Mouse (Mus musculus): ENCODE data around the gene 2410015M20Rik. TPM values are rescaled to one million over a fixed set of nuclear protein-coding genes. Genes with fewer than 3 reads are reported as not detected.

The 2410015M20Rik gene
- polyA plus RNA-seq, 1 experiment from 2014 or later = 179 TPM

- H3K4me1 ChIP-seq (replicated peaks; ENCODE audit: control insufficient read depth, insufficient read depth, low read length) = peaks cover 53% of the 10 kb centered on the region
- peaks cover 15% of the 10 kb centered on the region for H3K36me3 ChIP-seq (ENCODE audit: control insufficient read depth, insufficient read depth)
- peak within 1 kb of the TSS; percentile 86 for H3K9ac ChIP-seq (replicated peaks; ENCODE audit: low read depth, low read length)
- peak within 1 kb of the TSS; percentile 95 for H3K27ac ChIP-seq (ENCODE audit: low read length)
- under 1% methylated on average over 90 of the region's 101 CpGs for WGBS
- H3K4me2 ChIP-seq (ENCODE audit: low read length) = peak within 1 kb of the TSS; percentile 98
- peak; percentile 96 for ATAC-seq
- no peaks in the 10 kb centered on the region for H3K27me3 ChIP-seq (replicated peaks; ENCODE audit: control insufficient read depth, insufficient read depth, low read length)
- H3K4me3 ChIP-seq (replicated peaks; ENCODE audit: low read length) = peak within 1 kb of the TSS; percentile 87
- H3K9me3 ChIP-seq (ENCODE audit: control insufficient read depth, low read length) = no peaks in the 10 kb centered on the region
These were observed 25.1 kb downstream of the 2410015M20Rik start, which contains the start of the genes Safb2 and Safb for GRCm38 (mm10) chr17:56584257-56585130. Safb2 (minus strand) TSS chr17:56584585. Safb (plus strand) TSS chr17:56584825.

DNA sequence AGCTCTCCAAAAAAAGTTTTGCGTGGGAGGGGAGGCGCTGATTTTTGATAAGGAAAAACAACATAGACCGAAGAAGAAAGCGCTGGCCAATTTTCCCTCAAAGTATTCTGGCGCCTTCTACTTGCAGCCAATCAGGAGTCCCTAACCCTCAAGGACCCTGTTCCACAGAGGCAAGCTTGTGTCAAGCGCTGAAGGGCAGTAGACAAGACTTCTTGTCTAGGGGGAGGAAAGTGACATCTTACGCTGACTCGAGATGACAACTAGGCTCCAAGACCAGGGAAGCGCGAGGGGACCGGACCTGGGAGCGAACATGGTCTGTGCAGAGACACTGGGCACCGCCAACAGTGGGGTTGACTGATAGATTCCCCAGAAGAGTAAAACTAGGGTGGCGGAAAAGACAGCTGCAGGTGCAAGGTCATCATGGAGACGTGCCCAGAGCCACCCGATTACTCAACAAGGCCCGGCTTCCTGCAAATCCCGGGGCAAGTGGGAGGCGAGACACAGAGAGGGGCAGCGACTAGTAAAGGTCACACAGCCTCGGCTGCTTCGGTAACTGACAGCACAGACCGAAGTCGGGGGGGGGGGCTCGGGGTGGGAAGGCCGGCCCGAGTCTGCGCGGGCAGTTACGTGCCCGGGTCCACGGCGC, 25.8 kb downstream of the 2410015M20Rik start:
- peaks cover 9% of the 10 kb centered on the region for H3K36me3 ChIP-seq (ENCODE audit: control insufficient read depth, insufficient read depth)
- H3K4me3 ChIP-seq (replicated peaks; ENCODE audit: low read length) = peak overlapping the region; percentile 87
- 4% methylated on average over 31 of the region's 33 CpGs for WGBS
- no peak for ATAC-seq
- H3K4me2 ChIP-seq (ENCODE audit: low read length) = peak overlapping the region; percentile 96
- H3K27me3 ChIP-seq (replicated peaks; ENCODE audit: control insufficient read depth, insufficient read depth, low read length) = no peaks in the 10 kb centered on the region
- H3K27ac ChIP-seq (ENCODE audit: low read length) = peak overlapping the region; percentile 95
- H3K9ac ChIP-seq (replicated peaks; ENCODE audit: low read depth, low read length) = peak overlapping the region; percentile 86
- no peaks in the 10 kb centered on the region for H3K9me3 ChIP-seq (ENCODE audit: control insufficient read depth, low read length)
- H3K4me1 ChIP-seq (replicated peaks; ENCODE audit: control insufficient read depth, insufficient read depth, low read length) = peaks cover 50% of the 10 kb centered on the region

- peak overlapping the region; percentile 87 for H3K4me3 ChIP-seq (replicated peaks; ENCODE audit: low read length)
- no peaks in the 10 kb centered on the region for H3K27me3 ChIP-seq (replicated peaks; ENCODE audit: control insufficient read depth, insufficient read depth, low read length)
- H3K27ac ChIP-seq (ENCODE audit: low read length) = no peak overlapping the region
- WGBS = 60% methylated on average over 1 of the region's 1 CpGs
- H3K4me2 ChIP-seq (ENCODE audit: low read length) = peak overlapping the region; percentile 96
- peaks cover 12% of the 10 kb centered on the region for H3K36me3 ChIP-seq (ENCODE audit: control insufficient read depth, insufficient read depth)
- peak overlapping the region; percentile 86 for H3K9ac ChIP-seq (replicated peaks; ENCODE audit: low read depth, low read length)
- no peak for ATAC-seq
- peaks cover 48% of the 10 kb centered on the region for H3K4me1 ChIP-seq (replicated peaks; ENCODE audit: control insufficient read depth, insufficient read depth, low read length)
- H3K9me3 ChIP-seq (ENCODE audit: control insufficient read depth, low read length) = no peaks in the 10 kb centered on the region
These were observed 26.5 kb downstream of the 2410015M20Rik start for GRCm38 (mm10) chr17:56583071-56583470.

- no peak for ATAC-seq
- no peak overlapping the region for H3K27ac ChIP-seq (ENCODE audit: low read length)
- H3K4me2 ChIP-seq (ENCODE audit: low read length) = no peak overlapping the region
- H3K36me3 ChIP-seq (ENCODE audit: control insufficient read depth, insufficient read depth) = peaks cover 59% of the 10 kb centered on the region
- H3K4me3 ChIP-seq (replicated peaks; ENCODE audit: low read length) = no peak overlapping the region
- H3K9me3 ChIP-seq (ENCODE audit: control insufficient read depth, low read length) = no peaks in the 10 kb centered on the region
- 93% methylated on average over 3 of the region's 3 CpGs for WGBS
- H3K4me1 ChIP-seq (replicated peaks; ENCODE audit: control insufficient read depth, insufficient read depth, low read length) = no peaks in the 10 kb centered on the region
- H3K9ac ChIP-seq (replicated peaks; ENCODE audit: low read depth, low read length) = no peak overlapping the region
- H3K27me3 ChIP-seq (replicated peaks; ENCODE audit: control insufficient read depth, insufficient read depth, low read length) = no peaks in the 10 kb centered on the region
These were observed 36.6 kb downstream of the 2410015M20Rik start for GRCm38 (mm10) chr17:56572939-56573338.

- no peaks in the 10 kb centered on the region for H3K27me3 ChIP-seq (replicated peaks; ENCODE audit: control insufficient read depth, insufficient read depth, low read length)
- peaks cover 56% of the 10 kb centered on the region for H3K36me3 ChIP-seq (ENCODE audit: control insufficient read depth, insufficient read depth)
- WGBS = 16% methylated on average over 1 of the region's 1 CpGs
- H3K4me1 ChIP-seq (replicated peaks; ENCODE audit: control insufficient read depth, insufficient read depth, low read length) = no peaks in the 10 kb centered on the region
- H3K9me3 ChIP-seq (ENCODE audit: control insufficient read depth, low read length) = no peaks in the 10 kb centered on the region
- no peak overlapping the region for H3K4me2 ChIP-seq (ENCODE audit: low read length)
- no peak overlapping the region for H3K27ac ChIP-seq (ENCODE audit: low read length)
- H3K4me3 ChIP-seq (replicated peaks; ENCODE audit: low read length) = no peak overlapping the region
- H3K9ac ChIP-seq (replicated peaks; ENCODE audit: low read depth, low read length) = no peak overlapping the region
- ATAC-seq = no peak
These were observed 37.4 kb downstream of the 2410015M20Rik start for GRCm38 (mm10) chr17:56572154-56572553.

DNA sequence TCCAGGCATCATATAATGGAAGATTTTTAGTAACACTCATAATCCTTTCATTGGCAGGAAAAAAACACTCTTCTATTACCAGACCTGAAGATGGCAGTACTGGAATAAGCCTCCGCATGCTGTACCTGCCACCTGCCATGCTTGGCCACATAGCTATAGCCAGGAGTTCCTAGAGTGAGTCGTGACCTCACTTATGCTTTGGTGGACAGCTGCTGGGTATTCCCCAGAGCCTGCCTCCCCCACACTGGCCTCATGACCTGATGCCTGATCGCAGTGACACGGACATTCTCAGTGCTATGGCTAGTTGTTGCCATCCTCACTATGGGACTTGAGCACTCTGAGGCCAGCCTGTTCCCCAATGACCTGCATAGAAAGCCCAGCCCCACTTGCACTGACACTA, 39.3 kb downstream of the 2410015M20Rik start:
- ATAC-seq = no peak
- no peak overlapping the region for H3K4me3 ChIP-seq (replicated peaks; ENCODE audit: low read length)
- no peak overlapping the region for H3K9ac ChIP-seq (replicated peaks; ENCODE audit: low read depth, low read length)
- no peaks in the 10 kb centered on the region for H3K9me3 ChIP-seq (ENCODE audit: control insufficient read depth, low read length)
- H3K27me3 ChIP-seq (replicated peaks; ENCODE audit: control insufficient read depth, insufficient read depth, low read length) = no peaks in the 10 kb centered on the region
- no peak overlapping the region for H3K4me2 ChIP-seq (ENCODE audit: low read length)
- H3K4me1 ChIP-seq (replicated peaks; ENCODE audit: control insufficient read depth, insufficient read depth, low read length) = no peaks in the 10 kb centered on the region
- 96% methylated on average over 4 of the region's 4 CpGs for WGBS
- H3K36me3 ChIP-seq (ENCODE audit: control insufficient read depth, insufficient read depth) = peaks cover 61% of the 10 kb centered on the region
- no peak overlapping the region for H3K27ac ChIP-seq (ENCODE audit: low read length)

DNA sequence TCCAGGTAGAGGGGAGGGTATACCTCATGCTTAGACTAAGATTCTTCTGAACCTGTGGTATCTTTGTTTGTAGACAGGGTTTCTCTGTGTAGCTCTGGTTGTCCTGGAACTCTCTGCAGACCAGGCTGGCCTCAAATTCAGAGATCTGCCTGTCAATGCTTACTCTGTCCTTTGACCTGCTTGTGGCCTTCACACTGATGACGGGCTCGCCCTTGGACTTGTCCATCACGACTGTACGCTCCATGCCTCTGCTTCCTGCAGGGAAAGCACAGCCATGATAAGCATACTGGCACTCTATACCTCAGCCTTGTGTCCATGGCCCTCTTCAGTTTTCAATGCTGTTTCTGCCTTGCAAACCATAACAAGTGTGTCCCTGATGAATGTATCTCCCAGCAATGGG, 42.2 kb downstream of the 2410015M20Rik start:
- H3K4me3 ChIP-seq (replicated peaks; ENCODE audit: low read length) = no peak overlapping the region
- no peak overlapping the region for H3K4me2 ChIP-seq (ENCODE audit: low read length)
- no peak for ATAC-seq
- 86% methylated on average over 4 of the region's 4 CpGs for WGBS
- H3K9ac ChIP-seq (replicated peaks; ENCODE audit: low read depth, low read length) = no peak overlapping the region
- H3K4me1 ChIP-seq (replicated peaks; ENCODE audit: control insufficient read depth, insufficient read depth, low read length) = no peaks in the 10 kb centered on the region
- H3K27me3 ChIP-seq (replicated peaks; ENCODE audit: control insufficient read depth, insufficient read depth, low read length) = no peaks in the 10 kb centered on the region
- H3K27ac ChIP-seq (ENCODE audit: low read length) = no peak overlapping the region
- H3K9me3 ChIP-seq (ENCODE audit: control insufficient read depth, low read length) = no peaks in the 10 kb centered on the region
- peaks cover 63% of the 10 kb centered on the region for H3K36me3 ChIP-seq (ENCODE audit: control insufficient read depth, insufficient read depth)

- no peak overlapping the region for H3K9ac ChIP-seq (replicated peaks; ENCODE audit: low read depth, low read length)
- WGBS = 96% methylated on average over 5 of the region's 5 CpGs
- no peaks in the 10 kb centered on the region for H3K9me3 ChIP-seq (ENCODE audit: control insufficient read depth, low read length)
- H3K4me3 ChIP-seq (replicated peaks; ENCODE audit: low read length) = no peak overlapping the region
- no peak overlapping the region for H3K27ac ChIP-seq (ENCODE audit: low read length)
- H3K4me2 ChIP-seq (ENCODE audit: low read length) = no peak overlapping the region
- H3K36me3 ChIP-seq (ENCODE audit: control insufficient read depth, insufficient read depth) = peaks cover 65% of the 10 kb centered on the region
- no peaks in the 10 kb centered on the region for H3K27me3 ChIP-seq (replicated peaks; ENCODE audit: control insufficient read depth, insufficient read depth, low read length)
- no peak for ATAC-seq
- H3K4me1 ChIP-seq (replicated peaks; ENCODE audit: control insufficient read depth, insufficient read depth, low read length) = no peaks in the 10 kb centered on the region
These were observed 42.7 kb downstream of the 2410015M20Rik start for GRCm38 (mm10) chr17:56566918-56567317.

GRCm38 (mm10) chr17:56566293-56566692, 43.3 kb downstream of the 2410015M20Rik start:
- H3K4me3 ChIP-seq (replicated peaks; ENCODE audit: low read length) = no peak overlapping the region
- no peaks in the 10 kb centered on the region for H3K27me3 ChIP-seq (replicated peaks; ENCODE audit: control insufficient read depth, insufficient read depth, low read length)
- H3K36me3 ChIP-seq (ENCODE audit: control insufficient read depth, insufficient read depth) = peaks cover 70% of the 10 kb centered on the region
- no peaks in the 10 kb centered on the region for H3K9me3 ChIP-seq (ENCODE audit: control insufficient read depth, low read length)
- H3K9ac ChIP-seq (replicated peaks; ENCODE audit: low read depth, low read length) = no peak overlapping the region
- no peaks in the 10 kb centered on the region for H3K4me1 ChIP-seq (replicated peaks; ENCODE audit: control insufficient read depth, insufficient read depth, low read length)
- no peak overlapping the region for H3K4me2 ChIP-seq (ENCODE audit: low read length)
- WGBS = 89% methylated on average over 29 of the region's 29 CpGs
- no peak overlapping the region for H3K27ac ChIP-seq (ENCODE audit: low read length)
- no peak for ATAC-seq

All from forebrain, embryonic 16.5 days (tissue).